Mouse (Mus musculus): ENCODE results near the gene Adat1.
"Not testable (repeated sequence)": the region's sequence is repeated elsewhere in the genome, so short reads cannot be mapped to it uniquely, and the experiment has no call there.

Gene Adat1

DNA sequence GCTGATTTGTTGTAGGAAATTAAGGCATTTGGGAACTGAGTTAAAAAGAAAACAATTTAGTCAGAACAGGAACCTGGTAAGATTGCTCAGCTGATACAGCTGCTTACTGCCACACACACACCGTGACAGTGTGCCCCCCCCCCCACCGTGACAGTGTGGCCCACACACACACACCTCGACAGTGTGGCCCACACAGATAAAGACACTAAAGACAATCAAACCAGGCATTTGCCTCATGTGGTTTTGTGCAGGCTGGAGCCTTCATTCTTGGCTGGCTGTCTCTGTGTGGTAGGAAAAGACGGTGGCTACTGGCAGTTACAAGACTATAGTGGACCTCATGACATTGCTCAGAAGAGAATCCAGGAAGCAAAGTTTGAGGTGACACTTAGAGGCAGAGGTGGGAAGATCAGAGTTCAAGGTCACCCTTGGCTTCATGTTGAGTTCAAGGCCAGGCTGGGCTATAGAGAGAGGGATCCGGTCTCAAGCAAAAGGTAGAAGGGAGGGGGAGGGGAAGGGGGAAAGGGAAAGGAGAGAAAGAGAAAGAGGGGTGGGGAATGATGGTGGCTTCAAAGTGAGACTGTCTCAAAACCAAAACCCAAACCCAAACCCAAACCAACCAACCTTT lies 24.7 kb downstream of the Adat1 start:
- no peak for DNase-seq

DNA sequence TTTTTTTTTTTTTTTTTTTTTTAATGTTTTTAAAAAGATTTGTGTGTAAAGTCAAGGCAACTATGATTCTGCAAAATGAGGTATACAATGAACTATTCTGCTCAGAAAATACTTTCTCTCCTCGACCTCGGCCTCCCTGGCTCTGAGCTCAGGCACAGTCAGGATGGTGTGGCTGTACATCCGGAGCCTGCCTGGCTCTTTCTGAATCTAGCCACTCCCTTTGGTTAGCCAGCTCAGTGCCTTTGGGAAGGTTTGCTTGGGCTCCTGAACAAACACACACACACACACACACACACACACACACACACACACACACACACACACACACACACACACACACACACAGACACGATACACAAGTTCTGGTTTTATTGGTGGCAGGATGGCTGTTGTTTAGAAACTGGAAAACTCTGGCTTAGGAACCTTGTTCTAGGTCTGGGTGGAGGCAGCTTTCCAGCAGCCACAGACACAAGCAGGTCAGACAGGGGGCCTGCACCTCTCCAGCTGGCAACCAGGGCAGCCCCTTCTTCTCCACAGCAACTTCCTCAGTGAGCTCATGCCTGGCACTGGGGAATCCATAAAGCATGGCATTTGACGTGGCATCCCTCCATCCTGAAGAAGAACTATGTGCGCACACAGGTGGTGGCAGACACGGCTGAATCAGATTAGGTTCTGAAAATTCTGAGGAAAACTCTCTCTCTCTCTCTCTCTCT lies 27.1 kb downstream of the Adat1 start:
- DNase-seq = no peak

DNA sequence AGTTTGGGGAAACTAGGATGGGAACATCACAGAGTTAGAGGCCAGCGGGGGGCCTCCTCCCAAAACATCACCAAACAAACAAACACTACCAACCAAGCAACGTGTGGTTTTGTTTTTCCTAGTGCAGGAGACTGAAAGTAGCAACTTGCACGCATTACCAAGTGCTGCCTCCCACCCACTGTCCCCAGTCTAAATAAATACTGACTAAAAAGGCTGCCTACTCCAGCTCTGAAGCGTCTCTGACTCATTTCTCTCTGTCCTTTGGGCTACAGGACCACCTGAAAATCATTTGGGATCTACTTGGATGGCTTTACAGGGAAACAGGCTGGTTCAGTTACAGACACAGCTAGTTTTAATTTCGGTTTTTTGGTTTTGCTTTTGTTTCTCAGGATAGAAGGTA lies 27.8 kb downstream of the Adat1 start:
- DNase-seq = no peak

DNA sequence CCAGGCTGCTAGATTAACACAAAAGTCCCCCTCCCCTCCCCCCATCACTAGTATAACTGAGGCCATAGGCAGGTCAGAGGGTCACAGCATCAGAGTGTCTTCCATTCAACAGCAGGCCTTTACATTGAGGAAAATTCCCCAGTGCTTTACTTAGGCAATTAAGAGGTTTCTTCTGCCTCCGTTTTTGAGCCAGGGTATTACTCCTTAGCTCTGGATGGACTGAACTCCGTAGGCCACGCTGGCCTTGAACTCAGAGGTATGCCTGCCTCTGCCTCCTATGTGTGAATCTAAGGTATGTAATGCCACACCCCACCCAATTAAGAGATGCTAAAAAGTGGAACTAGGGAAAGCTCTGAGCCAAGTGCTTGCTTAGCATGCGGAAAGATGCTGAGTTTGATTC lies 28.6 kb downstream of the Adat1 start:
- DNase-seq = no peak

DNA sequence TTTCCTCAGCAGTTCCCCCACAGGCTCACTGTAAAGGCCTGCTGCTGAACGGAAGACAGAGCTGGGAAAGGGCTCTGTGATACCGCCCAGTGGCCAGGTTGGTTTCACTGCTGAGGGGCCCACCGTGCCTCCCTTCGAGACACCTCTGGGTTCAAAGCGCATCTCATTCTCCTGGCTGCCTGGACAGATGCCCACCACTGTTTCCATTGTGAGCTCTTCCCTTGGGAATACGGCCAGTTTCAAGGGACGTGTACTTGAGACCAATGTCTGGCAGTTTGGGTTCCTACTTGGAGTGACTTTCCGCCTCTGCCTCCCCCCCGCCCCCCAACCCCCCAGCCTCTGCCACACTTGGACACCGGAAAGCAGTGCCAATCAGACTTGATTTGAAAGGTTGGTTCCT lies 29.0 kb downstream of the Adat1 start:
- no peak for DNase-seq

DNA sequence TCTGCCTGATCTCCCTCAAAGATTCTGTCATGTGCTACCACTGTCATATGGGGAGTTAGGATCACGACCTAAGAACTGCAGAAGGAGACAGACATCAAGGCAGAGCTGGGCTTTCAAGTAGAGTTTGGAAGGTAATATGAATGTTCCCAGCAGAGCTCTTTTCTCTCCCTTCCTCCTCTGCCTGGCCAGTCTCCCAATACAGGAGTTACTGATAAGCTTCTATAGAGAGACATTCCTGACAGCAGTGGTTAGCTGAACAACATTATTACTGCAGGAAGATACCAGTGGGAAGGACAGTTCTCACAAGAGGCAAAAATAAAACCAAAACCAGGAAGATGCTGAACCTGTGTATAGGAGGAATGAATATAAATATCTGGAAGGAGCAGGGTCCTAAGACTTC lies 29.5 kb downstream of the Adat1 start:
- DNase-seq = no peak

DNA sequence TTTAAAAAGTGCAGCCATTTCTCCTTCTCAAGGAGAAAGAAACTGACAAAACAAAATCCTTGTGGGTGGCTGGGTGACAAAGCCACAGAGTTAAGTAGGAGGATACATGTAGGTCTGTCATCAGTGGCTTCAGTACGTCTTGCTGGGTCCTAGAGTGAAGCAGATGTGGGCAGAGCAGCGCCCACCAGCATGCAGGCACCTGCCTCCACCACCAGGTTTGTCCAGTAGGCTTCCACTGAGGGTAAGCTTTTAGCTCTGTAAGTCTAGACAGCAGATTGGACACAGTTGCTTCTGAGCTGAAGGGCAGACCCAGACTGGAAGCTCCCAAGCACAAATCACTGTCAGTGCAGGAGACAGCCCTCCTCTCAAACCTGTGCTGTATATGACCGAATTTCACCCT lies 30.8 kb downstream of the Adat1 start:
- no peak for DNase-seq

DNA sequence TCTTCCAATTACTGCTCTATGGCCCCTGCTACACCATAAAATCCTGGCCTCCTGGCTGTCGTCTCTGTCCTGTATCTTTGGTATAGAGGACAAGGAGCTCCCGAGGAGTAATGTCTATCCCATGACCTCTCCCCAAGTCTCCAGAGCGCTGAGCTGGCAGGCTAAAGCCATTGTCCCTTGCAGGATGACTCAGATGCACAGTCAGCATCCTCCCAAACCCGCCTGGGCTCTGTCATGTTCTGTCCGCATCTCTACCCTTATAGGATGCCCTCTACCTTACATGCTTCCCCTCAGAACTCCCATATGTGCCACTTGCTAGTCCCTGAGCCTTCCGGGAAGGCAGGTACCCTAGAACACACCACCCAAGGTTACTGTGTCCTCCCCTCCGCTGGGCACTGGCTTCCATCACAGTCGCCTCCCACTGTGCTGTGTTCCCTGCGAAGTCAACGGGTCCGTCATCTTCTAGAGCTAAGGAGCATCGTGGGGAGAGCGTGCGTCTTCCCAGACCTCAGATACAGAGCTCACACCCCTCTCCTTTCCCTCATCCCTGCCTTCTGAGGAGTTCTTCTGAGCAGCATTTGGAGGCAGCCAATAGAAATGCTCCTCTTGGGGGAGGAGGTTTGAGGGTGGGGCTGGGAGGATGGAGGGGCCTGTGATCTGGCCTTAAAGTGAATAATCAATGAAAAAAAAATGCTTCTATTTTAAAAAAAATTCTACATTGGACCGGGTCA lies 31.3 kb downstream of the Adat1 start:
- no peak for DNase-seq

DNA sequence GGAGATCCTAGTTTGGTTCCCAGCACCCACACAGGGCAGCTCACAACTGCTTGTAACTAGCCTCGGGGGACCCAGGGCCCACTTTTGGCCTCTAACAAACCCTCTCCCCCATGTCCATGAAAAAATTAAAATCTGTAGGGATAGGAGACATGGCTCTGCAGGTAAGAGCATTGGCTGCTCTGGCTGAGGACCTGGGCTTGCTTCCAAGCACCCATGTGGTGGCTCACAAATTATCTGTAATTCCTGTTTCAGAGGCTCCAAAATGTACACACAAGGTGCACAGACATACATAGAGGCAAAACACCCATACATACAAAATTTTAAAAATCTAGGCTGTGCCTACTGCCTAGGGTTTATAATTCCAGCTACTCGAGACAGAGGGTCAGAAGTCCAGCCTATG lies 34.9 kb downstream of the Adat1 start:
- no peak for DNase-seq

DNA sequence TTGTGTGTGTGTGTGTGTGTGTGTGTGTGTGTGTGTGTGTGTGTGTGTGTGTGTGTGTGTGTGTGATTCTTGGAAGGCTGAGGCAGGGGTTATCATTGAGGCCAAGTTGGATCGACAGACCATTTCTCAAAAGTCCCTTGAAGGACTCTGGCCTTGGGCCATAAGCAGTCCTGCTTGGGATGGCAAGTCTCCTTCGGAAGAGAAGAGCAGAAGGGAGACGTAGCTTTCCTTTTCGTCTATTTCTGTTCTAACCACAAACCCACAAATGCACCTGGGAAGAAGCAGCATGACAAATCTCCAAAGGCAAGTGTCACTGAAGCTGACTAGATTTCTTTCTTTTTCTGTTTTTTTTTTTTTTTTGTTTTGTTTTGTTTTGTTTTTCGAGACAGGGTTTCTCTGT lies 36.2 kb downstream of the Adat1 start:
- DNase-seq = no peak

DNA sequence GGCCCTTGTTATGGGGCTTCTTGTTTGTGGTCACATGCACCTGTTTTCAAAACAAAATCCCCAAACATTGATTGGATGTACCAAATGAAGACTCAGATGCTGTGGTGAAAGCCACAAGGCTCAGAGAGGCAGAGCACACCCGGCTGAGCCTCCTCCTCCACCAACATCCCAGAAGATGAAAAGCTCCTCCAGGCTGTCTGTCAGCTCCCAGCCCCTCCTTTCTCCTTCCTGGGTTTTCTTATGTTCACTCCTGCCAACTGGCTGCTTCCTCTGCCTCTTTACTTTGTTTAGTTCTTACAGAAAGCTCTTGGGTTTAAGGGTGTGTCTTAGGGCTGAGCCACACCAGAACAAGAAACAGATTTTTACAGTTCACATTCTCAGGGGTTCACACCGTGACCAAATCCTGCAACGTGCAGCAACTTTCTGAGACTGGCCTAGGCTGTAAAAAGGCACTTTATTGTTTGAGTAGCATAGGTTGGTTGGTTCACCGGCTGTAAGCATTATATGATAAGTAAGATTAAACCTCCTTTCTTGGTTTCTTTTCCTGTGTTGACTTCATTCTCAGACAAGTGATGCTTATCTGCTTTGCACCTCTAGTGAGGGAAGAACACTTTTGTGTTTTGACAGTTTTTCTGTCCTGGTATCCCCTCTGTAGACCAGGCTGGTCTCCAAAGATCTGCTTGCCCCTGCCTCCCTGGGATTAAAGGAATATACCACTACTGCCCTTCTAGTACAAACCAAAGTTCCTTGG lies 37.1 kb downstream of the Adat1 start:
- DNase-seq = no peak

DNA sequence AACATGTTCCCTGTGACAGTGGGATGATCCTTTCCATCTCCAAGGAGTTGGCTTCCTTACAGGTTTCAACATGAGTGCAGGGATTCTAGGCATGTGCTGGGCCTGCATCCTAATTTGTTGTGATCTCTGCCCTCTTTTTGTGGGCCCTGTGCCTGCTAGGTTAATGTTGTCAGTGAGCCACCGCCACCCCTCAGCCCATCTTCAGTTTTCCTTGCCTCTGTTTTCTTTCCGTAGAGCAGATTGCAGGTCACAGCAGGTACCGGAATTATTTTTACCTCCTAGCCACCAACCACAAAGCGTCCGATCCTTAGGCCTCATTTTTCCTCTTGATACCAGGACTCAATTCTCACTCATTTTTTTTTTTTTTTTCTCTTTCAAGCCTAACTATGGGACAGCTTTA lies 40.2 kb downstream of the Adat1 start:
- peak; percentile 78 for DNase-seq

DNA sequence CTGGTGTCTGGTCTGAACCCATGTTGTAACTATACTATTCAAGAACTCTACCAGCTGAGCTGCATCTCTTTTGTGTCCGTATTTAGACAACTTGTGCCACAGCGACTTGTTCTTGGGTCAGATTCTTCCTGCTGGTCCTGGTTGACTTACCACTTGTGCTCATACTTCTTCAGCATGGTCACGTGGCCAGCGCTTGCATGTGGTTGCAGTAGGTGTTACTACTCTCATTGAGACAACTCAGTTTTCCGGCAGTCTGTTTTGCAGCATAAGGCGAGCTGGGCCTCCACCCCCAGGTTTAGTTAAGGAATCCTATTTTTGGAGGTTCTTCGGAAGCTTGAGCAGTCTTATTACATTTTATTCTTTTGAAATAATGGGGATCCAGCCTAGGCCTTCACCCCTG lies 40.8 kb downstream of the Adat1 start:
- no peak for DNase-seq

DNA sequence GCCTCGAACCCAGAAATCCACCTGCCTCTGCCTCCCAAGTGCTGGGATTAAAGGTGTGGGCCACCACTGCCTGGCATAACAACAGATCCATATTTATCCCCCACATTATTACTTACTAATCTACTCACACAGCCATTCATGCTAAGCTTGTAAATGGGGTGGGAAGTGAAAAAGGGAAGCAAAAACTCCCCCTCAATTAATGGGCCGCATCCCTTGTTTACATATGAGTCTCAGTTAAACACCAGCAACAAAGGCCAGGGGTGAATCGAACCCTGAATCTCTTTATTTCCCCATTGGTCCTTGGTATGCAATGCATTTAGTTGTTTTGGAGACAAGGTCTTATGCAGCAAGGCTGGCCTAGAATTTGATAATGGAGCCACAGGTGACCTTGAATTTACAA lies 41.3 kb downstream of the Adat1 start:
- no peak for DNase-seq

DNA sequence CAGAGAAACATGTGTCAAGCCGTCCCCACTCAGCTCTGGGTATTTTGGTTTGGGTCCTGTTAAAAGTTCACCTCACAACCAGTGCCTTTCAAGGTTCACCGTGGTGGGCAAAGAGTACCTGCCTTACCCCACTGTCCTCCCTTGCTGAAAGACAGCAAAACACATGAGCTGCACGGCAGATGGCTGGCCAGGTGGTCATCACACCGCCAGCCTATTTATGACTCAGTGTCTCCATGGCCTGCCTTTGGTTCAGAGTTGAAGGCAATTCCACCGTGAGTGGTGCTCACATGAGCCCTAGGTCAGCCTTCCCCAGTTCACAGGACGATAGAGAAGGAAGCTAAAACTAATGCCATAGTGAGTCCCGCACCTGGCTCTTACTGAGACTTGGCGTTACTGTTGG lies 44.1 kb downstream of the Adat1 start:
- DNase-seq = peak; percentile 61

DNA sequence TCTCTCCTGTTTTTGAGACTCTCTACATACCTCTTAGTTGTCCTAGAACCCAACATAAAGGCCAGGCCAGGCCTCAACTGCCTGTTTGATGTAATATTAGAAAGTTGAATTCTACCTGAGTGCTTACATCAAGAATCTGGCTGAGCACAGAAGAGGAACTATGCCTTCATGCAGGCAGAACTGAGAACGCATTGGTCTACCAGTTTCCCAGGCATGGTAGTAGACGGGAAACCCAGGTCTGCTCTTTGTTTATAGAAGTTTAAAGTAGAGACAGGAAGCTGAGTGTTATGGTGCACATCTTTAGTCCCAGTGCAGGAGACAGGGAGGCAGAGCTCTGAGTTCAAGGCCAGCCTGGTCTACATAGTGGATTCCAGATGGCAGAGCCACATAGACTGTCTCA lies 45.0 kb downstream of the Adat1 start:
- no peak for DNase-seq

DNA sequence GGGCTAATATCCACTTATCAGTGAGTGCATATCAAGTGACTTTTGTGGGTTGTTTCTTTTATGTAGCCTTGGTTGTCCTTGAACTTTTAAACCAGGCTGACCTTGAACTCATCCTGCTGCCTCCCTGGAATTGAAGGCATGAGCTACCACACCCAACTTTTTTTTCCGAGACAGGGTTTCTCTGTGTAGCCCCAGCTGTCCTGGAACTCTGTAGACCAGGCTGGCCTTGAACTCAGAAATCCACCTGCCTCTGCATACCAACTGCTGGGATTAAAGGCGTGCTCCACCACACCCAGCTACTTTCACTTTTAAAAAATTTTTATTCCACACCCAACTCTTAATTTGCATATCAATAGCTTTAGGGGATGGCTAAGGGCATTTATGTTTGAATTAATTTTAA lies 48.6 kb downstream of the Adat1 start:
- no peak for DNase-seq

DNA sequence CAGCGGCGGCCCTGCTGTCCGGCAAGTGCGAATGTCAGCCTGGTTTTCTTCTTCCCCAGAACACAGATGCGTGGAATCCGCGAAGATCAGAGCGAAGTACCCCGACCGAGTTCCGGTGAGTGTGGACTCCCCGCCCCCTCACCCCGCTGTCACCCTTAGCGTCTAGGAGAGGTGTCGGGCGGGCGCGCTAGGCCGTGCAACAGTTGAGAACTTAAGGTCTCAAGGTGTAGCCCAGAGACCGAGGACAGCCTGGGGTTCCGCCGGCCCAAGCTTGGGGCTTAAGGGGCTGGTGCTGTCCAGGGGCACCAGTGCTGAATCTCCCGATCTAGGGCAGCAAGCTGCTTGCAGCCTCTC lies 51.0 kb downstream of the Adat1 start:
- peak; percentile 64 for DNase-seq

DNA sequence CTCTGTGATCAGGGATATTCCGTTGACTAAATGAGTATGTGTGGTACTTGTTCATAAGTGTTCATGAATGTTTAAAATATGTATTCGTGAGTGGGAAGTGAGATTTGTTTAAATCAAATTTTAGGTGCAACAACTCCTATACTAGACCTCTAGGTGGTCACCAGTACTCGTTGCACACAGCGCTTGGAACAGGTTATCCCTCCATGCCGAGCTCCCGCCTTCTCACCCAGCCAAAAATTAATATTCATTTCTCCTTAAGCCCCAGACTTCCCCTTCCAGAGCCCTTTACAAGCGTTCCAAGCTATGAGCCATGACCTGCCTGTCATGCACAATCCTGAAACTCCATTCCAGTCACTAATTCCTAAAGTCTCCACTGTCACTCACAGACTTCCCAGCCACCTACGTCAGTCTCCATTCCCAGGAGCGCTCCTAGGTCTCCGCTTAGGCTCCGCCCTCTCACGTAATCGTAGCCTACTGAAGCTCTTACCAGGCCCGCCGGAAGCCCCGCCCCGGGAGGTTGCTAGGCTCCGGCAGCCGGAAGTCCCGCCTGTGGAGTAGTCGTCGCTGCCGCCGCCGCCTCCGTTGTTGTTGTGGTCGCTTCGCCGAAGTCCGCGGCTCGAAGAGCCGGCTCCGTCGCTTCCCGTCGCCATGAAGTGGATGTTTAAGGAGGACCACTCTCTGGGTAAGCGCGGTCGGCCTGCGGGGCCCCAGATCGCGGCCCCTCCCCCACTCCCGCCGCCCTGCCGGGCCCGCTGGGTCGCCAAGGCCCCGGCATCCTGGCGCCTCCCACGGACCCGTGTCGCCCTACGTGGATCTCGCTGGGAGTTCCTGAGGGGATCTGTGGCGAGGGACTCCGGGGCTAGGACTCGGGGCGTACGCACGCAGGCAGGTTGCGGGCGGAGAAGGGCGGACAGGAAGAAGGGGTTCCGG lies 51.7 kb downstream of the Adat1 start, which contains the start of gene Gabarapl2:
Gene Gabarapl2, plus strand, starts transcription at position 533 of the 930 bp plus-strand sequence.
- peak; percentile 98 for DNase-seq

DNA sequence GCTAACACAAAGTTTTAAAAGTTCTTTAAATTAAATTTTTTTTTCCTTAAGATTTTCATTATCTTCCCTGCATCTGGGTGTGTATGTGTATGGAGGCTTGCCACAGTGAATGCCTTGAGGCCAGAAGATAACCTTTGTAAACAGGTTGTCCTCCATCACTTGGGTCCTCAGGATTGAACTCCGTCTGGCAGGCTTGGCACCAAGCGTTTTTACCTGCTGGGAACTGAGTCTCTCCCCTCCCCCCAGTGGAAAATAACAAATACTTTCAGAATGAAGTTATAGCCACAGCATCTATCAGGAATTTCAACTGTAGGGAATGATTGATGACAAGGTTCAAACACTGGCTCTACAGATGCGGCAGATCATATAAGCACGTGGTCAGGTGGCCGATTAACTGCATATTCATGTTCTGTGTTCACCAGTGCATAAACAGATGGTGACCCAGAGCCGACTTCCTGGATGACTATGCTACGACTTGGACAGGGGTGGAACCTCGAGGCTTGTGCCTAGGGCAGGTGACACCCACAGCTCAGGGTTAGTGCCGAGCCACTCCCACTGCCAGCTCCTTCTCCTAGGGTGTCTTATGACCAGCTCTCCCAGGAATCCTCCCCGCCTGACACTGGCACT lies 52.5 kb downstream of the Adat1 start:
- peak; percentile 83 for DNase-seq

DNA sequence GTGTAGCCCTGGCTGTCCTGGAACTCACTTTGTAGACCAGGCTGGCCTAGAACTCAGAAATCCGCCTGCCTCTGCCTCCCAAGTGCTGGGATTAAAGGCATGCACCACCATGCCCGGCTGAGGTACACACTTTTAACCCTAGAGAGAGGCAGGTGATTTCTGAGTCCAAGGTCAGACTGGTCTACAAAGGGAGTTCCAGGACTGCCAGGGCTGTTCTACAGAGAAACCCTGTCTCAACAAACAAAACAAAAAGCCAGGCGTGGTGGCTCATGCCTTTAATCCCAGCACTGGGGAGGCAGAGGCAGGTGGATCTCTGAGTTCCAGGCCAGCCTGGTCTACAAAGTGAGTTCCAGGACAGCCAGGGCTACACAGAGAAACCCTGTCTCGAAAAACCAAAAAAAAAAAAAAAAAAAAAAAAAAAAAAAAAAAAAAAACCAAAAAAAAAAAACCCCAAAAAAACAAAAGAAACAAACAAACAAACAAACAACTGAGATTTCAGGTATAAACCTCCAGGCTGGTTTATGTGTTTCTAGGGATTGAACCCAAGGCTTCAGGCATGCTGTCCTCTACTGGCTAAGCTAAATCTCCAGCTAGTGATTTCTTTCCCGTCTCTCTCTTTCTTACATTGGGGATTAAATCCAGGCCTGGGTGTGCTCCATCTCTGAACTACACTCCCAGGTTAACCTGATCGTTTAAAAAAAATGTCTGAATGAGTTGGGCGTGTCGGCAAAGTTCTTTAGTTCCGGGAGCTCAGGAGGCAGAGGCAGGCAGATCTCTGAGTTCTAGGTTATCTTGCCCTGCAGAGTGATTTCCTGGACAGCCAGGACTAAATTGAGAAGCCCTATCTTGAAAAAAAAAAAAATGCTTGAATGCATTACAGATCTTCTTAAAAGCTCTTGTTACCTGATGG lies 53.8 kb downstream of the Adat1 start:
- DNase-seq = not testable (repeated sequence)

All from cerebellum, adult 11-12 months (tissue).